Comparison of ENCODE assay signal across 8 mouse cellular contexts in the genomic region with DNA sequence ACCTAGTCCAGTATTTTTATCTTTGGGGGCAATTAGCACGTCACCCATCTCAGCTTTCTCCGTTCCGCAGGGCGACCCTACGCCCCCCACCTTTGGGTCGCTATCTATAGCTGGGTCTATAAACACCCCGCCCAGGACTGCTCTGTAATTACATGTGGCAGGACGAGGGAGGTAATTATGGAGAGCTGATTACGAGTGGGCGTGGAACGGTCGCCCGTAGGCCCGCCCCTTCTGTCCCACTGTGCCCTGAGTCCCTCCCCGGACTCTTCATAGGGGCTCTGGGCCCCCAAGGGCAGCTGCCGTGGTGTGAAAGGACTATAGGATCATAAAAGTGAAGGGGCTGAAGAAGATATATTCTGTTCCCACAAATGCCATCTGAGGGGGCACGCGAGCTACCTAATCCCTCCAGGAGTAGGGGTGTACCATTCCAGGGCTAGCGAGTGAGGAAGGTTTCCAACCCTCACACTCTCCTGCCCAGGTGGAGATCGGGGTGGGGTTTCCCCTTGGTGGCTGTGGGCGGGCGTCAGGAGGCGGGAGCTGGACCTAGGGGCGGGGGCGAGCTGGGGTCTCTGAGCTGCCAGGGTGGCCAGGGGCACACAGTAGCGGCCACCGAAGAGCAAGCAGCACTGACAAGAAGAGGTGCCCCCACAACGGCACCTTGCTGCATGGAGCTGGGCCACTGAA. TPM values are rescaled to one million over a fixed set of nuclear protein-coding genes. Genes with fewer than 3 reads are reported as not detected.
A peak's percentile ranks its signal among the peaks of the same experiment; 100 is the strongest.
DNase-seq lines count a peak whose midpoint lies in the region; ATAC-seq and TF ChIP-seq lines count a peak whose summit lies in the region.

A gene (plus strand): TSS at position 560 of the 684 bp plus-strand sequence.

- 8% methylated on average over 28 of the region's 28 CpGs for WGBS in embryonic facial prominence, embryonic 15.5 days
- WGBS in midbrain, embryonic 11.5 days: 15% methylated on average over 28 of the region's 28 CpGs

- peak; percentile 31 to 36 for DNase-seq in frontal cortex, postnatal 14 days (ENCODE audit: low spot score in 2 of 2)
- DNase-seq in frontal cortex, postnatal 25 days (ENCODE audit: low spot score in 2 of 2): no peak
- peak in 1 of 2 experiments; percentile 44 for DNase-seq in layer of hippocampus, adult 8-10 months (ENCODE audit: low spot score in 2 of 2)
- DNase-seq in midbrain, embryonic 11.5 days (ENCODE audit: low spot score, missing footprints): peak; percentile 91
- DNase-seq in c-Kit-positive CD71-positive TER-119-positive erythroid progenitor cells, embryonic 14.5 days (ENCODE audit: low spot score): no peak
- no peak for DNase-seq in adrenal gland, postnatal 4 days (ENCODE audit: low spot score in 2 of 2)

- TF ChIP-seq CTCF in E14TG2a.4 (conservative IDR thresholded peaks at IDR 0.05; ENCODE audit: low read length): no peak

- ATAC-seq in embryonic facial prominence, embryonic 15.5 days (ENCODE audit: insufficient number of reproducible peaks, low FRiP score, low TSS enrichment, low read depth): peak; percentile 79
- ATAC-seq in midbrain, embryonic 11.5 days (ENCODE audit: low FRiP score): peak; percentile 41

- H3K4me3 ChIP-seq in E14TG2a.4 (replicated peaks; ENCODE audit: low read length): peak within 1 kb of the TSS; percentile 61
- H3K4me3 ChIP-seq in embryonic facial prominence, embryonic 15.5 days (replicated peaks): peak within 1 kb of the TSS; percentile 33
- no peak within 1 kb of the TSS for H3K4me3 ChIP-seq in midbrain, embryonic 11.5 days (ENCODE audit: low read depth, low read length)

- H3K27ac ChIP-seq in embryonic facial prominence, embryonic 15.5 days (replicated peaks): peak within 1 kb of the TSS; percentile 44
- no peak within 1 kb of the TSS for H3K27ac ChIP-seq in midbrain, embryonic 11.5 days (ENCODE audit: low read depth, low read length)

- peaks cover 67% of the 10 kb centered on the region for H3K4me1 ChIP-seq in E14TG2a.4 (replicated peaks; ENCODE audit: low read depth, low read length)
- H3K4me1 ChIP-seq in embryonic facial prominence, embryonic 15.5 days: peaks cover 33% of the 10 kb centered on the region
- H3K4me1 ChIP-seq in midbrain, embryonic 11.5 days (ENCODE audit: control insufficient read depth, insufficient read depth, low read length): peaks cover 27% of the 10 kb centered on the region

- peak within 1 kb of the TSS; percentile 31; the same call in 1 of the 2 replicates for H3K9ac ChIP-seq in embryonic facial prominence, embryonic 15.5 days
- peak within 1 kb of the TSS; percentile 36; the same call in 1 of the 2 replicates for H3K9ac ChIP-seq in midbrain, embryonic 11.5 days (ENCODE audit: low read length)

- peak within 1 kb of the TSS; percentile 44 for H3K4me2 ChIP-seq in embryonic facial prominence, embryonic 15.5 days (replicated peaks)
- H3K4me2 ChIP-seq in midbrain, embryonic 11.5 days: peak within 1 kb of the TSS; percentile 24

- no peaks in the 10 kb centered on the region for H3K9me3 ChIP-seq in E14TG2a.4 (ENCODE audit: low read length)
- no peaks in the 10 kb centered on the region for H3K9me3 ChIP-seq in embryonic facial prominence, embryonic 15.5 days (replicated peaks)
- H3K9me3 ChIP-seq in midbrain, embryonic 11.5 days (ENCODE audit: control insufficient read depth, low read length): no peaks in the 10 kb centered on the region

- H3K27me3 ChIP-seq in E14TG2a.4 (ENCODE audit: insufficient read depth, low read length): peaks cover 51% of the 10 kb centered on the region
- peaks cover 38% of the 10 kb centered on the region for H3K27me3 ChIP-seq in embryonic facial prominence, embryonic 15.5 days
- no peaks in the 10 kb centered on the region for H3K27me3 ChIP-seq in midbrain, embryonic 11.5 days (ENCODE audit: control insufficient read depth, insufficient read depth, low read length)

- peaks cover 44% of the 10 kb centered on the region for H3K36me3 ChIP-seq in E14TG2a.4 (ENCODE audit: insufficient read depth, low read length)
- H3K36me3 ChIP-seq in embryonic facial prominence, embryonic 15.5 days: peaks cover 34% of the 10 kb centered on the region
- H3K36me3 ChIP-seq in midbrain, embryonic 11.5 days (ENCODE audit: control insufficient read depth, insufficient read depth, low read length): peaks cover 18% of the 10 kb centered on the region

RNA-seq across cellular contexts. Expression of the gene that starts here (rescaled TPM):
- polyA plus RNA-seq in embryonic facial prominence, embryonic 15.5 days (2015; fragmentation: Nextera tagmentation; extraction: Ambion mirVana): 53.2 and 64.3 TPM in 2 replicates
- 10 to 100 TPM; 22.6 to 30.2 (median 27.5) TPM for total RNA-seq in layer of hippocampus, adult 8-10 months (2022)
- 0.52 and 1.4 TPM in 2 replicates for polyA plus RNA-seq in midbrain, embryonic 11.5 days (2014; fragmentation: Nextera tagmentation; extraction: Ambion mirVana)
- total RNA-seq in adrenal gland, postnatal 4 days (2021): 1 to 10 TPM; 3.1 to 6.4 TPM

Comparison
In these comparisons a context has a peak if more than half of its experiments do, and no peak if none do; other contexts are left out.
1. RNA of the gene that starts here (polyA plus RNA-seq): 53.2 to 64.3 TPM in embryonic facial prominence, embryonic 15.5 days; 0.52 to 1.4 TPM in midbrain, embryonic 11.5 days; every median in the first group is over 10 times any median in the second.
2. DNase-seq: peak in frontal cortex, postnatal 14 days (2 of 2) and midbrain, embryonic 11.5 days (single experiment); none in frontal cortex, postnatal 25 days (0 of 2), c-Kit-positive CD71-positive TER-119-positive erythroid progenitor cells, embryonic 14.5 days (single experiment) and adrenal gland, postnatal 4 days (0 of 2).